Mouse (Mus musculus) liver, embryonic 16.5 days (tissue): ENCODE results near the gene AU022252. TPM values are rescaled to one million over a fixed set of nuclear protein-coding genes. Genes with fewer than 3 reads are reported as not detected.
A peak's percentile ranks its signal among the peaks of the same experiment; 100 is the strongest.
"Not testable (repeated sequence)": the region's sequence is repeated elsewhere in the genome, so short reads cannot be mapped to it uniquely, and the experiment has no call there.

Source experiments
- ATAC-seq: fragments of 200-750 bp; cut with Nextera tagmentation; 2 replicates; pipeline ENCODE4 v1.8.0; 2017; ENCODE audit warnings: low read depth, mild to moderate bottlenecking, moderate number of reproducible peaks, moderate library complexity
- H3K27ac ChIP-seq: fragments of 300-500 bp; sonication (generic); 2 replicates; pipeline ENCODE4 v1.5.1; 2014; ENCODE audit warnings: mild to moderate bottlenecking, low read length
- H3K27me3 ChIP-seq: fragments of 300-500 bp; sonication (generic); 2 replicates; pipeline ENCODE4 v1.6.1; 2014; ENCODE audit warnings: low read depth, low read length, mixed read lengths; ENCODE audit not compliant: control insufficient read depth, insufficient read depth
- H3K36me3 ChIP-seq: fragments of 300-500 bp; sonication (generic); 2 replicates; pipeline ENCODE4 v1.6.1; 2014; ENCODE audit warnings: mild to moderate bottlenecking; ENCODE audit not compliant: control insufficient read depth, insufficient read depth
- H3K4me1 ChIP-seq: fragments of 300-500 bp; sonication (generic); 2 replicates; pipeline ENCODE4 v1.6.1; 2014; ENCODE audit warnings: low read depth, low read length, mixed read lengths; ENCODE audit not compliant: control insufficient read depth
- H3K4me2 ChIP-seq: fragments of 300-500 bp; sonication (generic); 2 replicates; pipeline ENCODE4 v1.6.1; 2014; ENCODE audit warnings: low read depth, low read length, mixed read lengths
- H3K4me3 ChIP-seq: fragments of 300-500 bp; sonication (generic); 2 replicates; pipeline ENCODE4 v1.5.1; 2014; ENCODE audit warnings: low read depth, mild to moderate bottlenecking, low read length
- H3K9ac ChIP-seq: fragments of 300-500 bp; sonication (generic); 2 replicates; pipeline ENCODE4 v1.6.1; 2014; ENCODE audit warnings: low read depth, low read length
- H3K9me3 ChIP-seq: fragments of 300-500 bp; sonication (generic); replicated peaks from 2 replicates; pipeline ENCODE4 v1.6.1; 2016; ENCODE audit warnings: low read length; ENCODE audit not compliant: control insufficient read depth
- WGBS: fragments of 180-500 bp; shearing (Covaris S2); extraction: QIAGEN DNeasy Blood & Tissue Kit; methylation state at CpG from one replicate; pipeline ENCODE4 v1.1.7; 2014; ENCODE audit not compliant: insufficient replicate concordance; 5-methylcytosine and 5-hydroxymethylcytosine counted together
- polyA plus RNA-seq: library from polyadenylated mRNA; unstranded; fragments of >200 nt; fragmentation: Nextera tagmentation; extraction: Ambion mirVana; gene quantifications from 2 replicates; pipeline ENCODE4 v1.2.1, GENCODE M21; 2015

The AU022252 gene
- 10.0 and 11.6 TPM in 2 replicates for polyA plus RNA-seq

GRCm38 (mm10) chr4:119232410-119233255 lies at the start of gene AU022252, which contains the start of gene P3h1:
TSS of gene AU022252 (minus strand) at chr4:119232712.
TSS of gene P3h1 (plus strand) at chr4:119232915.
- WGBS, result under 1% methylated on average over 71 of the region's 71 CpGs
- peak; percentile 96 for ATAC-seq
- Histone ChIP-seq H3K9me3 (no peaks in the 10 kb centered on the region), H3K27ac (peak within 1 kb of the TSS; percentile 59), H3K4me1 (peaks cover 19% of the 10 kb centered on the region), H3K9ac (peak within 1 kb of the TSS; percentile 86), H3K4me2 (peak within 1 kb of the TSS; percentile 98), H3K27me3 (peaks cover 6% of the 10 kb centered on the region; the same call in 1 of the 2 replicates), H3K4me3 (peak within 1 kb of the TSS; percentile 89), H3K36me3 (no peaks in the 10 kb centered on the region)

GRCm38 (mm10) chr4:119278784-119279183 lies 46.3 kb upstream of the AU022252 start:
- not testable (repeated sequence) for H3K4me2 ChIP-seq, H3K27me3 ChIP-seq, H3K9ac ChIP-seq, H3K9me3 ChIP-seq, H3K4me3 ChIP-seq, ATAC-seq, H3K27ac ChIP-seq, H3K4me1 ChIP-seq
- WGBS, result 76% methylated on average over 15 of the region's 15 CpGs
- H3K36me3 ChIP-seq, result peaks cover 70% of the 10 kb centered on the region

- ATAC-seq, result no peak
- Histone ChIP-seq H3K36me3 (peaks cover 54% of the 10 kb centered on the region), H3K4me3 (no peak overlapping the region), H3K4me2 (no peak overlapping the region), H3K4me1 (peaks cover 4% of the 10 kb centered on the region; the same call in 1 of the 2 replicates), H3K9me3 (no peaks in the 10 kb centered on the region), H3K27ac (peak overlapping the region; percentile 71; the same call in 1 of the 2 replicates), H3K9ac (no peak overlapping the region), H3K27me3 (no peaks in the 10 kb centered on the region)
- WGBS, result 65% methylated on average over 2 of the region's 2 CpGs
These were observed 43.2 kb upstream of the AU022252 start for GRCm38 (mm10) chr4:119275726-119276125.

- peaks cover 4% of the 10 kb centered on the region; the same call in 1 of the 2 replicates for H3K4me1 ChIP-seq
- no peaks in the 10 kb centered on the region for H3K27me3 ChIP-seq
- 25% methylated on average over 2 of the region's 2 CpGs for WGBS
- no peaks in the 10 kb centered on the region for H3K9me3 ChIP-seq
- no peak overlapping the region for H3K9ac ChIP-seq
- H3K4me3 ChIP-seq, result no peak overlapping the region
- H3K27ac ChIP-seq, result peak overlapping the region; percentile 71; the same call in 1 of the 2 replicates
- H3K36me3 ChIP-seq, result peaks cover 51% of the 10 kb centered on the region
- no peak overlapping the region for H3K4me2 ChIP-seq
- ATAC-seq, result no peak
These were observed 42.7 kb upstream of the AU022252 start for GRCm38 (mm10) chr4:119275226-119275625.

- Histone ChIP-seq H3K27me3 (no peaks in the 10 kb centered on the region), H3K9ac (no peak overlapping the region), H3K4me1 (peaks cover 4% of the 10 kb centered on the region; the same call in 1 of the 2 replicates), H3K4me3 (no peak overlapping the region), H3K36me3 (peaks cover 45% of the 10 kb centered on the region), H3K4me2 (no peak overlapping the region), H3K27ac (0 out of 2 replicates have a peak overlapping the region, but pooled peaks have one; percentile 30), H3K9me3 (no peaks in the 10 kb centered on the region)
- WGBS, result 72% methylated on average over 1 of the region's 1 CpGs
- no peak for ATAC-seq
These were observed 42.1 kb upstream of the AU022252 start for GRCm38 (mm10) chr4:119274627-119275026.

GRCm38 (mm10) chr4:119266606-119267005 lies 34.1 kb upstream of the AU022252 start:
- no peak for ATAC-seq
- H3K9ac ChIP-seq, result no peak overlapping the region
- no peaks in the 10 kb centered on the region for H3K9me3 ChIP-seq
- no peak overlapping the region for H3K4me3 ChIP-seq
- H3K27me3 ChIP-seq, result no peaks in the 10 kb centered on the region
- peaks cover 7% of the 10 kb centered on the region; the same call in 1 of the 2 replicates for H3K36me3 ChIP-seq
- no peak overlapping the region for H3K4me2 ChIP-seq
- WGBS, result 48% methylated on average over 13 of the region's 13 CpGs
- H3K27ac ChIP-seq, result no peak overlapping the region
- H3K4me1 ChIP-seq, result peaks cover 1% of the 10 kb centered on the region; the same call in 1 of the 2 replicates

- no peak for ATAC-seq
- WGBS, result 50% methylated on average over 3 of the region's 3 CpGs
- Histone ChIP-seq H3K9me3 (no peaks in the 10 kb centered on the region), H3K4me1 (no peaks in the 10 kb centered on the region), H3K27ac (no peak overlapping the region), H3K4me2 (no peak overlapping the region), H3K9ac (no peak overlapping the region), H3K27me3 (no peaks in the 10 kb centered on the region), H3K36me3 (no peaks in the 10 kb centered on the region), H3K4me3 (no peak overlapping the region)
These were observed 30.9 kb upstream of the AU022252 start for GRCm38 (mm10) chr4:119263459-119263858.

- no peak overlapping the region for H3K27ac ChIP-seq
- H3K9ac ChIP-seq, result no peak overlapping the region
- no peaks in the 10 kb centered on the region for H3K4me1 ChIP-seq
- H3K36me3 ChIP-seq, result no peaks in the 10 kb centered on the region
- no peak for ATAC-seq
- no peaks in the 10 kb centered on the region for H3K9me3 ChIP-seq
- WGBS, result 72% methylated on average over 5 of the region's 5 CpGs
- no peak overlapping the region for H3K4me3 ChIP-seq
- no peak overlapping the region for H3K4me2 ChIP-seq
- no peaks in the 10 kb centered on the region for H3K27me3 ChIP-seq
These were observed 30.0 kb upstream of the AU022252 start for GRCm38 (mm10) chr4:119262483-119262882.
